Mouse (Mus musculus): ENCODE measurements at regions not wholly inside any gene's neighbourhood (a gene's known extent, or its start where the extent isn't known, plus 50 kb on each side); places are given as distances from the start of the nearest gene placed in this dataset.

GRCm38 (mm10) chr12:29095406-29096032 lies 343.9 kb downstream of the Eipr1 start:
- TF ChIP-seq POLR2A (IDR thresholded peaks at IDR 0.05; ENCODE audit: control insufficient read depth, extremely low read depth, insufficient read depth, low read length, poor library complexity) (no peak), CTCF (IDR thresholded peaks at IDR 0.05; ENCODE audit: borderline replicate concordance, control insufficient read depth, extremely low read depth, insufficient read depth, low read length, poor library complexity) (no peak)

Measured in thymus, adult 2 months (tissue).